Mouse (Mus musculus) G1E (cell line): ENCODE results near the gene Syf2. TPM values are rescaled to one million over a fixed set of nuclear protein-coding genes. Genes with fewer than 3 reads are reported as not detected.

ENCODE experiments used
- ATAC-seq: 2 replicates; pipeline ENCODE4 v1.8.0; 2016; ENCODE audit warnings: mild to moderate bottlenecking; ENCODE audit not compliant: insufficient number of reproducible peaks, poor library complexity, low FRiP score, severe bottlenecking; ENCODE audit errors: extremely low read depth
- DNase-seq: peaks from one replicate; pipeline ENCODE4 v3.0.0; 2012; ENCODE audit warnings: low spot score
- H3K27me3 ChIP-seq: 2 replicates; pipeline ENCODE4 v1.6.1; 2012; ENCODE audit warnings: mild to moderate bottlenecking, low read length, inconsistent platforms; ENCODE audit not compliant: insufficient read depth
- H3K36me3 ChIP-seq: replicated peaks from 2 replicates; pipeline ENCODE3; 2012; ENCODE audit warnings: mild to moderate bottlenecking, inconsistent platforms
- H3K4me1 ChIP-seq: 2 replicates; pipeline ENCODE4 v1.6.1; 2012; ENCODE audit warnings: low read depth, low read length, inconsistent platforms, mixed read lengths; ENCODE audit not compliant: insufficient read depth
- H3K4me3 ChIP-seq: 2 replicates; pipeline ENCODE4 v1.5.1; 2012; ENCODE audit warnings: low read depth, mild to moderate bottlenecking, inconsistent platforms, low read length, moderate library complexity, mixed read lengths
- H3K9me3 ChIP-seq: replicated peaks from 2 replicates; pipeline ENCODE4 v1.6.1; 2012; ENCODE audit warnings: inconsistent platforms
- CTCF ChIP-seq: IDR thresholded peaks from 2 replicates; pipeline ENCODE4 v1.5.1; 2012; ENCODE audit warnings: low read depth, low read length, inconsistent platforms, mixed read lengths
- GATA1 ChIP-seq: IDR thresholded peaks from 2 replicates; pipeline ENCODE4 v1.6.1; 2012; ENCODE audit warnings: borderline replicate concordance, low read length, inconsistent platforms, mixed read lengths
- GATA2 ChIP-seq: IDR thresholded peaks from 2 replicates; pipeline ENCODE4 v1.6.1; 2012; ENCODE audit warnings: low read depth, low read length, inconsistent platforms, borderline replicate concordance
- POLR2AphosphoS5 ChIP-seq: IDR thresholded peaks from 2 replicates; pipeline ENCODE4 v1.6.1; 2012; ENCODE audit warnings: low read depth, low read length, inconsistent platforms; ENCODE audit not compliant: insufficient replicate concordance
- TAL1 ChIP-seq: conservative IDR thresholded peaks from 2 replicates; pipeline ENCODE4 v1.6.1; 2012; ENCODE audit warnings: low read depth, low read length, inconsistent platforms, mixed read lengths
- polyA plus RNA-seq: library from polyadenylated mRNA; stranded (reverse); fragments of >175 nt; gene quantifications from 2 replicates; pipeline ENCODE4 v1.2.3, GENCODE M21; 2012
- total RNA-seq, 2 experiments: library from RNA; stranded (forward) in 1 of 2; stranded (reverse) in 1 of 2; fragments of 200-1000 nt in 1 of 2; fragments of >200 nt in 1 of 2; fragmentation: Nextera tagmentation in 1 of 2; gene quantifications; 2 replicates each; pipeline ENCODE4 v1.2.3; 2014 to 2017

Syf2 gene
- total and polyA plus RNA-seq, 3 experiments, result 48.8 to 187 (median 52.3) TPM

DNA sequence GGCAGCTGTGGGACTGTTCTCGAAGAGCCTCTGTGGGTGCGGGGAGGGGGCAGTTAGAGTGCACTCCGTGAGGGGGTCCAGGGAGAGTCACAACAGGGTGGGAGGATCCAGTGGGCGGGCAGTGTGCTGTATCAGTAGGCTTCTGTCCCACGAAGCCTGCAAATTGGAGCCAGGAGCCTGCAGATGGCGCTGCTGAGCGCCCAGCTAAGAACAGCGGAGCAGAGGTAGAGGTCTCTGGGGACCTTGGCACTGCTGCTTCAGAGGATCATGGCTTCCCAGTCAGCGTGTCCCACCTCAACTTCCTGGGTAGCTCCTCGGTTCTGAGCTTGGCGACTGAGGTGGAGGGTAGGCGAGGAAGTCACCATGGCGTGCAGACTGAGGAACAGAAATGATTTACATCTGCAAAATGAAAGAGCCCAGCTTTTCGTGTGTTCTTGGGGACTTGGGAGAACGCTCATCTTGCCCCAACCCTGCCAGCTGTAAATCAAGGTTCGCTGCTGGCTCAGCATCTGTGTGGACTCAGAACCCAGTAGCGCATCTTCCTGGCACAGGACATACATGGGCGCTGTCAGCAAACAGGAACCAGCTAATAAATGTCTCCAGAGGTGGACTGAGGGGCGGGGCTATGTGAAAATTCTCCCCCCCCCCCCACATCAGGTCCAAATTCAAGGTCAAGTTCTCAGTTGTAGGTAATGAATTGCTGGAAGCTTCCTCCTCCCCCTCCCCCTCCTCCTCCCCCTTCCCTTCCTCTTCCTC lies 32.5 kb downstream of the Syf2 start:
- Histone ChIP-seq H3K36me3 (no peaks in the 10 kb centered on the region), H3K27me3 (peaks cover 41% of the 10 kb centered on the region), H3K9me3 (no peaks in the 10 kb centered on the region), H3K4me1 (peaks cover 17% of the 10 kb centered on the region), H3K4me3 (peak overlapping the region; percentile 34; the same call in 1 of the 2 replicates)
- TF ChIP-seq GATA2 (no peak), CTCF (peak; percentile 62)
- DNase-seq (peak; percentile 48), ATAC-seq (no peak)

DNA sequence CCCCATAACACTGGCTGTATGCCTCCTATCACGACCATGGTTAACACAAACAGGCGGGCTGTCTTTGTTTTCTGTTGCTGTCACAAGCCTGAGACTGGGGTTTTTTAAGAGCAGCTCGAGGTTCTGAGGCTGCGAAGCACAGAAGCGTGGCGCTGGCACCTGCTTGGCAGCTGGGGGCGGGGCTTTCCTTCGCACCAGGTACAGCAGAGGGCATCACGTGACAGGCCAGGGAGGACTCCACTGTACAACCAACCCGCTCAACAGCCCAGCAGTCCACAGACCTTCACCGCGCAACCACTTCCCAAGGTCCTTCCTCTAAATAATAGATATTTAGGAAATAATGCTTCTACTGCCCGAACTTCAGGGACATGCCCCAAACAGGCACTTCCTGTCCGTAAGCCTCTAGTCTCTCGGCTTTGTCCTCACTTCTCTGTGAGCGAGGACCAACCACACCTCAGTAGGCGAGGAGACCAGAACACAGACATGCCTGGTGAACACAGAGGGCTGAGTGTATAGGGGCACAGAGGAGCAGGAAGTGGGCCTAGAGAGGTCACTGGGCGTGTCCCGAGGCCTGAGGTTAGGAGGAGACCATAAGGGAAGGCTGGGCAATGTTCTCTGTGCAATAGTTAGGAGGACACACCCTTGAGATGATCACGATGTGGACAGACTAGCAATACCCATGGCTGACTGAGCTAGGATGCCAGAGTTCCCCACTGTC lies 37.3 kb downstream of the Syf2 start:
- TF ChIP-seq POLR2AphosphoS5, result no peak
- TF ChIP-seq GATA1, result no peak
- TF ChIP-seq CTCF, result no peak
- TF ChIP-seq TAL1, result no peak
- Histone ChIP-seq H3K36me3 (no peaks in the 10 kb centered on the region), H3K27me3 (peaks cover 15% of the 10 kb centered on the region), H3K9me3 (no peaks in the 10 kb centered on the region), H3K4me1 (peaks cover 42% of the 10 kb centered on the region), H3K4me3 (peak overlapping the region; percentile 0; the same call in 1 of the 2 replicates)
- DNase-seq (peak; percentile 50), ATAC-seq (no peak; the same call in 1 of the 2 replicates)

DNA sequence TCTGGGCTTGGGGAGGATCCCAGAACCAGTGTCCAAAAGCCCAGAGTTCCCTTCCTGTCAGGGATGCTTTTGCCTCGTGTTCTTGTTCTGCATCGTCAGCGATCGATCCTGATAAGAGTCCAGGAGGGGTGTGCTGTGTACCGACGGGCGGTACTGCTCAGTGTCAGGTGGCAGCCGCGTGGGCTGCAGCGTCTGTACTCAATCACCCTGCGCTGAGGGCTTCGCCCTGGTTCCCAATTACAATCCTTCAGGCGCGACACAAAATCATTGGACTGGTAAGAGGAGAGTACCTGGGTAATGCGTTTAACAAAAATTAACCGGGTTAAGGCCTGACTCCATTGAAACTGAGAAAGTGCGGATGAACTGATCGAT lies 37.9 kb downstream of the Syf2 start:
- TF ChIP-seq GATA2 (no peak), GATA1 (no peak), POLR2AphosphoS5 (no peak), TAL1 (no peak), CTCF (no peak)
- no peaks in the 10 kb centered on the region for H3K9me3 ChIP-seq
- H3K27me3 ChIP-seq, result peaks cover 14% of the 10 kb centered on the region
- peaks cover 37% of the 10 kb centered on the region for H3K4me1 ChIP-seq
- peak overlapping the region; percentile 0; the same call in 1 of the 2 replicates for H3K4me3 ChIP-seq
- DNase-seq (no peak), ATAC-seq (no peak)
- H3K36me3 ChIP-seq, result no peaks in the 10 kb centered on the region

- DNase-seq, result no peak
- H3K36me3 ChIP-seq, result no peaks in the 10 kb centered on the region
- peaks cover 39% of the 10 kb centered on the region for H3K4me1 ChIP-seq
- H3K4me3 ChIP-seq, result no peak overlapping the region
- 0 out of 2 replicates have a peak, but pooled peaks cover 4% of the 10 kb centered on the region for H3K27me3 ChIP-seq
- no peak for TF ChIP-seq GATA2
- TF ChIP-seq CTCF, result peak; percentile 44; the same call in 1 of the 2 replicates
- no peak for TF ChIP-seq TAL1
- no peaks in the 10 kb centered on the region for H3K9me3 ChIP-seq
- ATAC-seq, result no peak
Observed at GRCm38 (mm10) chr4:134975261-134975928, 44.7 kb downstream of the Syf2 start.

- H3K36me3 ChIP-seq, result no peaks in the 10 kb centered on the region
- TF ChIP-seq GATA1, result no peak
- TF ChIP-seq TAL1, result no peak
- no peak for TF ChIP-seq POLR2AphosphoS5
- 0 out of 2 replicates have a peak, but pooled peaks cover 4% of the 10 kb centered on the region for H3K27me3 ChIP-seq
- H3K4me3 ChIP-seq, result no peak overlapping the region
- peaks cover 43% of the 10 kb centered on the region for H3K4me1 ChIP-seq
- no peaks in the 10 kb centered on the region for H3K9me3 ChIP-seq
- ATAC-seq (no peak), DNase-seq (no peak)
Observed at GRCm38 (mm10) chr4:134975929-134976308, 45.2 kb downstream of the Syf2 start.

DNA sequence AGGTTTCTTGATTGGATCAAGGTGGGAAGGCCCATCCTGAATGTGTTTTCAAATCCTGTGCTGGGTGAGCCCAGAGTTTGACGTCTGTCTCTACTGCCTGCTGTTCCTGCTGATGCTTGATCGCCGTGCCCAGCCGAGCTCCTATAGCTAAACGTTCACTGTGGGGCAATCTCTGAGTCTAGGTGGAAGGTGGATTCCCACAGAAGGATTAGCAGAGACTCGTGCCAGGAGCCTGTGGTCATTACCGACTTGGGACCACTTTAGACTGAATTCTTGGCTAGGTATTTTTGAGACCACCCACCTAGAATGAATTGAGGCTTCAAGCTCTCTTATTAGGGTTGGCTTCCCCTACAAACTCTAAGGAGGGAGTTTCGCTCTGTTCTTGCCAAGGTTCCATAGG lies 48.2 kb downstream of the Syf2 start:
- TF ChIP-seq TAL1 (no peak), GATA1 (no peak), CTCF (no peak), POLR2AphosphoS5 (no peak), GATA2 (no peak)
- Histone ChIP-seq H3K36me3 (no peaks in the 10 kb centered on the region), H3K9me3 (no peaks in the 10 kb centered on the region), H3K4me3 (no peak overlapping the region), H3K4me1 (peaks cover 60% of the 10 kb centered on the region), H3K27me3 (no peaks in the 10 kb centered on the region)
- DNase-seq (no peak), ATAC-seq (no peak)
